Mouse (Mus musculus): ENCODE measurements at regions not wholly inside any gene's neighbourhood (a gene's known extent, or its start where the extent isn't known, plus 50 kb on each side); places are given as distances from the start of the nearest gene placed in this dataset.

- peaks cover 22% of the 10 kb centered on the region for H3K4me1 ChIP-seq (replicated peaks; ENCODE audit: low read depth, low read length)
- H3K27me3 ChIP-seq (ENCODE audit: insufficient read depth, low read length), result no peaks in the 10 kb centered on the region
- no peaks in the 10 kb centered on the region for H3K9me3 ChIP-seq (ENCODE audit: low read length)
- no peak overlapping the region for H3K4me3 ChIP-seq (replicated peaks; ENCODE audit: low read length)
- no peaks in the 10 kb centered on the region for H3K36me3 ChIP-seq (ENCODE audit: insufficient read depth, low read length)
- TF ChIP-seq POU5F1 (IDR thresholded peaks at IDR 0.05; ENCODE audit: borderline replicate concordance, low read length) (no peak), CTCF (conservative IDR thresholded peaks at IDR 0.05; ENCODE audit: low read length) (no peak), NANOG (IDR thresholded peaks at IDR 0.05; ENCODE audit: borderline replicate concordance, low read length) (no peak)
Observed at GRCm38 (mm10) chr1:35971435-35972189, 96.6 kb upstream of the Hs6st1 start.

- Histone ChIP-seq H3K4me3 (replicated peaks; ENCODE audit: low read length) (no peak overlapping the region), H3K9me3 (ENCODE audit: low read length) (no peaks in the 10 kb centered on the region), H3K27me3 (ENCODE audit: insufficient read depth, low read length) (no peaks in the 10 kb centered on the region), H3K4me1 (replicated peaks; ENCODE audit: low read depth, low read length) (peaks cover 22% of the 10 kb centered on the region), H3K36me3 (ENCODE audit: insufficient read depth, low read length) (no peaks in the 10 kb centered on the region)
- TF ChIP-seq POU5F1 (IDR thresholded peaks at IDR 0.05; ENCODE audit: borderline replicate concordance, low read length) (no peak), NANOG (IDR thresholded peaks at IDR 0.05; ENCODE audit: borderline replicate concordance, low read length) (no peak), CTCF (conservative IDR thresholded peaks at IDR 0.05; ENCODE audit: low read length) (no peak)
Observed at GRCm38 (mm10) chr1:35972190-35972584, 96.0 kb upstream of the Hs6st1 start.

DNA sequence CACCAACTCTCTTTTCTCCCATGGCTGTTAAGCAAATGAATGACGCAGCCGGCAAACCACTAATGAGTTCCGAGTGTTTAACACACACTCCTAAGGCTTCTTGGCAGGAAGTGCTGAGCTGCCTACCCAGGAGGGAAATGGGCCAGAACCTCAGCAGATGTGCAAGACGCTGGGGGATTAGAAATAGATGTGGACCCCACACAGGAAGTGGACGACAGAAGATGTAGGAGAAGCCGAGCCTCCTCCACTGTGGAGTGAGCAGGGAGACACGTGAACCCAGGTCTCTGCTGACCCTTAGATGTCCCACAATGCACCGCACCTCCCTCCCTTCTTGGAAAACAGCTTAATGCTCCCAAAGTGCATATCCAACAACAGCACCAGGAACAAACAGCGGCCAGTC lies 94.8 kb upstream of the Hs6st1 start:
- H3K4me3 ChIP-seq (replicated peaks; ENCODE audit: low read length), result no peak overlapping the region
- H3K36me3 ChIP-seq (ENCODE audit: insufficient read depth, low read length), result no peaks in the 10 kb centered on the region
- peaks cover 24% of the 10 kb centered on the region for H3K4me1 ChIP-seq (replicated peaks; ENCODE audit: low read depth, low read length)
- no peaks in the 10 kb centered on the region for H3K27me3 ChIP-seq (ENCODE audit: insufficient read depth, low read length)
- H3K9me3 ChIP-seq (ENCODE audit: low read length), result no peaks in the 10 kb centered on the region
- TF ChIP-seq NANOG (IDR thresholded peaks at IDR 0.05; ENCODE audit: borderline replicate concordance, low read length), result no peak
- no peak for TF ChIP-seq CTCF (conservative IDR thresholded peaks at IDR 0.05; ENCODE audit: low read length)
- no peak for TF ChIP-seq POU5F1 (IDR thresholded peaks at IDR 0.05; ENCODE audit: borderline replicate concordance, low read length)

- Histone ChIP-seq H3K4me1 (replicated peaks; ENCODE audit: low read depth, low read length) (peaks cover 40% of the 10 kb centered on the region), H3K9me3 (ENCODE audit: low read length) (no peaks in the 10 kb centered on the region), H3K4me3 (replicated peaks; ENCODE audit: low read length) (no peak overlapping the region), H3K27me3 (ENCODE audit: insufficient read depth, low read length) (no peaks in the 10 kb centered on the region), H3K36me3 (ENCODE audit: insufficient read depth, low read length) (no peaks in the 10 kb centered on the region)
- no peak for TF ChIP-seq CTCF (conservative IDR thresholded peaks at IDR 0.05; ENCODE audit: low read length)
- no peak for TF ChIP-seq NANOG (IDR thresholded peaks at IDR 0.05; ENCODE audit: borderline replicate concordance, low read length)
- TF ChIP-seq POU5F1 (IDR thresholded peaks at IDR 0.05; ENCODE audit: borderline replicate concordance, low read length), result no peak
Observed at GRCm38 (mm10) chr1:35975611-35976208, 92.5 kb upstream of the Hs6st1 start.

- Histone ChIP-seq H3K27me3 (ENCODE audit: insufficient read depth, low read length) (no peaks in the 10 kb centered on the region), H3K4me1 (replicated peaks; ENCODE audit: low read depth, low read length) (peaks cover 35% of the 10 kb centered on the region), H3K9me3 (ENCODE audit: low read length) (no peaks in the 10 kb centered on the region), H3K4me3 (replicated peaks; ENCODE audit: low read length) (no peak overlapping the region), H3K36me3 (ENCODE audit: insufficient read depth, low read length) (no peaks in the 10 kb centered on the region)
- TF ChIP-seq POU5F1 (IDR thresholded peaks at IDR 0.05; ENCODE audit: borderline replicate concordance, low read length) (no peak), NANOG (IDR thresholded peaks at IDR 0.05; ENCODE audit: borderline replicate concordance, low read length) (no peak), CTCF (conservative IDR thresholded peaks at IDR 0.05; ENCODE audit: low read length) (no peak)
Observed at GRCm38 (mm10) chr1:35976528-35976927, 91.7 kb upstream of the Hs6st1 start.

DNA sequence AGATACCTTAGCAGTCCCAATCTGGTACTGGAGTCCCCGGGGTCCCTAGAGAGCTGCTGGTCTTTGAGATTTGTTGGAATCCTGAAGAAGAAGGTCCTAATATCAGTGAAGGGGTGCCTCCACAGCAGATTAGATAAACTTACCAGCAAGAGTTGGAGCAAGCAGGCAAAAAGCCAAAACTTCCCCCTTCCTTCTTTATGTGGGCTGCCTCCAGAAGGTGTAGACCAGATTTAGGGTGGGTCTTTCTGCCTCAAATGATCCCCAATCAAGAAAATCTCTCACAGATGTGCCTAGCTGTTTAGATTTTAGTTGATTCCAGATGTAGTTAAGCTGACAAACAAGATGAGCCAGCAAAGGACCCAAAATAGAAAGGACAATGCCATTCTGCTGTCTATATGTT lies 90.1 kb upstream of the Hs6st1 start:
- Histone ChIP-seq H3K36me3 (ENCODE audit: insufficient read depth, low read length) (no peaks in the 10 kb centered on the region), H3K27me3 (ENCODE audit: insufficient read depth, low read length) (no peaks in the 10 kb centered on the region), H3K9me3 (ENCODE audit: low read length) (no peaks in the 10 kb centered on the region), H3K4me1 (replicated peaks; ENCODE audit: low read depth, low read length) (peaks cover 44% of the 10 kb centered on the region), H3K4me3 (replicated peaks; ENCODE audit: low read length) (no peak overlapping the region)
- TF ChIP-seq NANOG (IDR thresholded peaks at IDR 0.05; ENCODE audit: borderline replicate concordance, low read length) (no peak), POU5F1 (IDR thresholded peaks at IDR 0.05; ENCODE audit: borderline replicate concordance, low read length) (no peak), CTCF (conservative IDR thresholded peaks at IDR 0.05; ENCODE audit: low read length) (no peak)

DNA sequence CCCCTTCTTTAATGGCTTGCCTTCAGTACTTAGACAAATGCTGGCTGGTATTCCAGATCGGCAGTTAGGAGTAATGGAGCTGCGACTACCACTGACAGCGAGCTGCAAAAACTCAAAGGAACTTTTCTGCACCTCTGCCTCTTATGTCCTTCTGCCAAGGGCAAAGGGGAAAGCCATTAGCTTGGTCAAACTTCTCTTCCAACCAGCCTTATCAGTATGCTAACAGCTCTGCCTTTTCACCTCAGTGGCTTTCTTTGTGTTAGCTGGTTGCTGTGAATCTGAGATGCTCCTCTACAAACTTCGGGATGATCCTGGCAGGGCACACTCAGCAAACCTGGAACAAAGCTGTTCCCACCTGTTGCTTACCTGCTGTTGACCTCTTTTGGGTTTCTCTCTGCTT lies 89.4 kb upstream of the Hs6st1 start:
- no peaks in the 10 kb centered on the region for H3K36me3 ChIP-seq (ENCODE audit: insufficient read depth, low read length)
- no peaks in the 10 kb centered on the region for H3K27me3 ChIP-seq (ENCODE audit: insufficient read depth, low read length)
- H3K4me1 ChIP-seq (replicated peaks; ENCODE audit: low read depth, low read length), result peaks cover 50% of the 10 kb centered on the region
- TF ChIP-seq NANOG (IDR thresholded peaks at IDR 0.05; ENCODE audit: borderline replicate concordance, low read length) (no peak; the same call in 1 of the 2 replicates), CTCF (conservative IDR thresholded peaks at IDR 0.05; ENCODE audit: low read length) (no peak)
- no peaks in the 10 kb centered on the region for H3K9me3 ChIP-seq (ENCODE audit: low read length)
- no peak overlapping the region for H3K4me3 ChIP-seq (replicated peaks; ENCODE audit: low read length)

- no peaks in the 10 kb centered on the region for H3K27me3 ChIP-seq (ENCODE audit: insufficient read depth, low read length)
- H3K4me3 ChIP-seq (replicated peaks; ENCODE audit: low read length), result no peak overlapping the region
- no peaks in the 10 kb centered on the region for H3K9me3 ChIP-seq (ENCODE audit: low read length)
- H3K36me3 ChIP-seq (ENCODE audit: insufficient read depth, low read length), result no peaks in the 10 kb centered on the region
- no peak for TF ChIP-seq POU5F1 (IDR thresholded peaks at IDR 0.05; ENCODE audit: borderline replicate concordance, low read length)
- peaks cover 58% of the 10 kb centered on the region for H3K4me1 ChIP-seq (replicated peaks; ENCODE audit: low read depth, low read length)
Observed at GRCm38 (mm10) chr1:35981226-35981625, 87.0 kb upstream of the Hs6st1 start.

GRCm38 (mm10) chr1:35983361-35983760 lies 84.8 kb upstream of the Hs6st1 start:
- H3K9me3 ChIP-seq (ENCODE audit: low read length), result no peaks in the 10 kb centered on the region
- H3K36me3 ChIP-seq (ENCODE audit: insufficient read depth, low read length), result no peaks in the 10 kb centered on the region
- H3K27me3 ChIP-seq (ENCODE audit: insufficient read depth, low read length), result no peaks in the 10 kb centered on the region
- TF ChIP-seq POU5F1 (IDR thresholded peaks at IDR 0.05; ENCODE audit: borderline replicate concordance, low read length) (no peak), NANOG (IDR thresholded peaks at IDR 0.05; ENCODE audit: borderline replicate concordance, low read length) (no peak), CTCF (conservative IDR thresholded peaks at IDR 0.05; ENCODE audit: low read length) (no peak)
- H3K4me3 ChIP-seq (replicated peaks; ENCODE audit: low read length), result no peak overlapping the region
- H3K4me1 ChIP-seq (replicated peaks; ENCODE audit: low read depth, low read length), result peaks cover 64% of the 10 kb centered on the region

All from E14TG2a.4 (cell line).